Mouse (Mus musculus) layer of hippocampus, adult 18-20 months (tissue): ENCODE results near the gene Tulp1. TPM values are rescaled to one million over a fixed set of nuclear protein-coding genes. Genes with fewer than 3 reads are reported as not detected.
"Not testable (repeated sequence)": the region's sequence is repeated elsewhere in the genome, so short reads cannot be mapped to it uniquely, and the experiment has no call there.

ENCODE experiments used
- DNase-seq, 2 experiments: peaks; one replicate each; pipeline ENCODE4 v3.0.0; 2022; ENCODE audit warnings: low spot score in 2 of 2
- long read RNA-seq: library from polyadenylated mRNA; stranded (forward); transcript quantifications from one replicate; pipeline ENCODE4 v2.0.0, GENCODE M21; 2021
- total RNA-seq, 2 experiments: library from RNA; stranded (reverse); gene quantifications; 2 replicates each; pipeline ENCODE4 v1.2.3; 2021

Tulp1 gene
- not detected for total RNA-seq
- long read RNA-seq, result 0 reads

- no peak for DNase-seq
Measured at GRCm38 (mm10) chr17:28365122-28365521, at the start of gene Tulp1. Tulp1 (minus strand) TSS chr17:28365222.

- peak in 1 of 2 experiments; percentile 14 for DNase-seq
Measured at GRCm38 (mm10) chr17:28411381-28411960, 46.4 kb upstream of the Tulp1 start.

- no peak for DNase-seq
Measured at GRCm38 (mm10) chr17:28410731-28411130, 45.7 kb upstream of the Tulp1 start.

- DNase-seq, result no peak
Measured at GRCm38 (mm10) chr17:28408251-28408918, 43.4 kb upstream of the Tulp1 start.

GRCm38 (mm10) chr17:28407418-28408250, 42.6 kb upstream of the Tulp1 start:
- peak; percentile 72 to 93 for DNase-seq

- peak; percentile 75 to 88 for DNase-seq
Measured at GRCm38 (mm10) chr17:28406471-28406870, 41.4 kb upstream of the Tulp1 start.

GRCm38 (mm10) chr17:28404745-28405144, 39.7 kb upstream of the Tulp1 start:
- not testable (repeated sequence) for DNase-seq

GRCm38 (mm10) chr17:28404301-28404700, 39.3 kb upstream of the Tulp1 start:
- no peak for DNase-seq

- DNase-seq, result no peak
Measured at GRCm38 (mm10) chr17:28394994-28395393, 30.0 kb upstream of the Tulp1 start.

- no peak for DNase-seq
Measured at GRCm38 (mm10) chr17:28394051-28394765, 29.2 kb upstream of the Tulp1 start.

- DNase-seq, result no peak
Measured at GRCm38 (mm10) chr17:28391568-28392432, 26.8 kb upstream of the Tulp1 start.

GRCm38 (mm10) chr17:28388534-28388933, 23.5 kb upstream of the Tulp1 start:
- DNase-seq, result no peak

GRCm38 (mm10) chr17:28386150-28386905, 21.3 kb upstream of the Tulp1 start:
- peak; percentile 73 to 89 for DNase-seq

GRCm38 (mm10) chr17:28384298-28384697, 19.3 kb upstream of the Tulp1 start:
- DNase-seq, result no peak

GRCm38 (mm10) chr17:28380255-28380654, 15.2 kb upstream of the Tulp1 start:
- DNase-seq, result no peak

- no peak for DNase-seq
Measured at GRCm38 (mm10) chr17:28375592-28376061, 10.6 kb upstream of the Tulp1 start.

GRCm38 (mm10) chr17:28374494-28374893, 9.5 kb upstream of the Tulp1 start:
- no peak for DNase-seq

- DNase-seq, result no peak
Measured at GRCm38 (mm10) chr17:28373821-28374220, 8.8 kb upstream of the Tulp1 start.

- no peak for DNase-seq
Measured at GRCm38 (mm10) chr17:28371941-28372340, 6.9 kb upstream of the Tulp1 start.

- DNase-seq, result no peak
Measured at GRCm38 (mm10) chr17:28371286-28371685, 6.3 kb upstream of the Tulp1 start.
